1 mouse cellular context compared by ENCODE assay signal in the genomic region with DNA sequence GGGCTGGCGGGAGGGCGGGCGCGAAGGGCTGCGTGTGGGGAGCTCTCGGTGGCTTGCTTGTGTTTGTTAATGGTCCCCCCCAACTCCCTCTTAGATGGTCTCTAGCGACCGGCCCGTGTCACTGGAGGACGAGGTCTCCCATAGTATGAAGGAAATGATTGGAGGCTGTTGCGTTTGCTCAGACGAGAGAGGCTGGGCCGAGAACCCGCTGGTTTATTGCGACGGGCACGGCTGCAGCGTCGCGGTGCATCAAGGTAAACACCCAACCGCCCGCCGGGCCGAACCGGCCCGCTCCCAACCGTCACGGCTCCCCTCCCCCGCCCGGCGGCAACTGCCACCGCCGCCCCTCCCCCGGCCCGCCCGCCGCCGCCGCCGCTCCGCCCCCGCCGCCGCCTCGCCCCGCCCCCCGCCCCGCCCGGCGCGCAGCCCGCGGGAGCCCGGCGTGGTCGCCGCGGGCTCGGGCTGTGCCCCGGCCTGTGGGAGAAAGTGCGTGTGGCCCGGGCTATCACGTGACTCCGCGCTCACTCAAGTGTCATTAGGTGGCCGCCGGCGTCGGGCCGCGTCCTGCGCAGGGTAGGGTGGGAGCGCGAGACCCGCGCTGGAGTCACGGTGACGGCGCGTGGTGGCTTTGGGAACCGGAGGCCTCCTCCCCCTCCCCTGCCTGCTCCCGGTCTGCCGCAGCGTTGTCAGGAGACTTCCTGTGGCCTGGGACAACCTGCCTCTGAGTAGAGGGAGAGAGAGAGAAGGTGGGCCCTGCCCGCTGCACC.
A peak's percentile ranks its signal among the peaks of the same experiment; 100 is the strongest.
TF ChIP-seq lines count a peak whose summit lies in the region.

No protein-coding gene starts in this region.

TF ChIP-seq in C2C12, 6 proteins besides CTCF, POLR2A, EP300 and RAD21 (continued from another document):
- TF ChIP-seq USF1 (IDR thresholded peaks at IDR 0.05; ENCODE audit: low read depth) (peak; percentile 69), MYOD1 (IDR thresholded peaks at IDR 0.05; ENCODE audit: control insufficient read depth, insufficient read length, low read depth) (no peak)
